Mouse (Mus musculus): ENCODE measurements around the gene Trp53bp2. TPM values are rescaled to one million over a fixed set of nuclear protein-coding genes. Genes with fewer than 3 reads are reported as not detected.

Trp53bp2 gene
- total and polyA plus RNA-seq, 2 experiments from 2014 or later = 11.2 to 20.8 TPM

- no peak for TF ChIP-seq CTCF (IDR thresholded peaks at IDR 0.05; ENCODE audit: low read depth)
- no peaks in the 10 kb centered on the region for H3K27me3 ChIP-seq (ENCODE audit: insufficient read depth, low read length)
- ATAC-seq (0 out of 2 replicates have a peak, but pooled peaks have one; percentile 43), DNase-seq (ENCODE audit: low spot score) (no peak)
- H3K27ac ChIP-seq = no peak overlapping the region
- peaks cover 19% of the 10 kb centered on the region for H3K36me3 ChIP-seq (ENCODE audit: insufficient read depth, low read length)
- H3K4me1 ChIP-seq (ENCODE audit: insufficient read depth, low read length) = 0 out of 2 replicates have a peak, but pooled peaks cover 5% of the 10 kb centered on the region
- no peak overlapping the region for H3K4me2 ChIP-seq (ENCODE audit: low read depth, low read length)
- H3K4me3 ChIP-seq (ENCODE audit: low read length) = no peak overlapping the region
- 75% methylated on average over 10 of the region's 10 CpGs for WGBS
- H3K9ac ChIP-seq (replicated peaks; ENCODE audit: low read length) = no peak overlapping the region
- no peaks in the 10 kb centered on the region for H3K9me3 ChIP-seq (ENCODE audit: low read length)
Measured at GRCm38 (mm10) chr1:182509110-182509797, 100.3 kb downstream of the Trp53bp2 start.

- Histone ChIP-seq H3K4me1 (ENCODE audit: insufficient read depth, low read length) (peaks cover 10% of the 10 kb centered on the region), H3K9me3 (ENCODE audit: low read length) (no peaks in the 10 kb centered on the region), H3K4me2 (ENCODE audit: low read depth, low read length) (no peak overlapping the region), H3K27me3 (ENCODE audit: insufficient read depth, low read length) (no peaks in the 10 kb centered on the region), H3K27ac (no peak overlapping the region), H3K9ac (replicated peaks; ENCODE audit: low read length) (no peak overlapping the region), H3K36me3 (ENCODE audit: insufficient read depth, low read length) (peaks cover 19% of the 10 kb centered on the region), H3K4me3 (ENCODE audit: low read length) (no peak overlapping the region)
- no peak for TF ChIP-seq CTCF (IDR thresholded peaks at IDR 0.05; ENCODE audit: low read depth)
- DNase-seq (ENCODE audit: low spot score) = no peak
- WGBS = 67% methylated on average over 2 of the region's 2 CpGs
- ATAC-seq = no peak
Measured at GRCm38 (mm10) chr1:182511073-182511472, 102.1 kb downstream of the Trp53bp2 start.

GRCm38 (mm10) chr1:182511778-182512177 lies 102.8 kb downstream of the Trp53bp2 start:
- 66% methylated on average over 8 of the region's 8 CpGs for WGBS

More at GRCm38 (mm10) chr1:182511778-182512177, 102.8 kb downstream of the Trp53bp2 start:
- Histone ChIP-seq H3K27me3 (ENCODE audit: insufficient read depth, low read length) (no peaks in the 10 kb centered on the region), H3K4me1 (ENCODE audit: insufficient read depth, low read length) (peaks cover 12% of the 10 kb centered on the region), H3K4me2 (ENCODE audit: low read depth, low read length) (no peak overlapping the region), H3K27ac (no peak overlapping the region), H3K4me3 (ENCODE audit: low read length) (no peak overlapping the region), H3K9me3 (ENCODE audit: low read length) (no peaks in the 10 kb centered on the region), H3K36me3 (ENCODE audit: insufficient read depth, low read length) (peaks cover 19% of the 10 kb centered on the region), H3K9ac (replicated peaks; ENCODE audit: low read length) (no peak overlapping the region)
- no peak for TF ChIP-seq CTCF (IDR thresholded peaks at IDR 0.05; ENCODE audit: low read depth)
- no peak for ATAC-seq
- no peak for DNase-seq (ENCODE audit: low spot score)

Other genes with a start within 250 kb of the Trp53bp2 start
- not detected in 2 replicates for gene Vmn1r1, start 244.7 kb upstream of the Trp53bp2 start, total RNA-seq (2014; rRNA removed)
- not detected in 2 replicates for gene Vmn1r1, start 244.7 kb upstream of the Trp53bp2 start, polyA plus RNA-seq (2015; fragmentation: Nextera tagmentation; extraction: Ambion mirVana)
- gene Degs1, start 126.4 kb upstream of the Trp53bp2 start, total RNA-seq (2014; rRNA removed) = 101 and 107 TPM in 2 replicates
- 134 and 135 TPM in 2 replicates for gene Degs1, start 126.4 kb upstream of the Trp53bp2 start, polyA plus RNA-seq (2015; fragmentation: Nextera tagmentation; extraction: Ambion mirVana)
- gene Fbxo28, start 67.5 kb upstream of the Trp53bp2 start, total RNA-seq (2014; rRNA removed) = 26.0 and 35.0 TPM in 2 replicates
- 14.9 and 15.8 TPM in 2 replicates for gene Fbxo28, start 67.5 kb upstream of the Trp53bp2 start, polyA plus RNA-seq (2015; fragmentation: Nextera tagmentation; extraction: Ambion mirVana)
- gene Capn2, start 108.4 kb downstream of the Trp53bp2 start, total RNA-seq (2014; rRNA removed) = 79.7 and 87.2 TPM in 2 replicates
- 82.2 and 83.7 TPM in 2 replicates for gene Capn2, start 108.4 kb downstream of the Trp53bp2 start, polyA plus RNA-seq (2015; fragmentation: Nextera tagmentation; extraction: Ambion mirVana)
- not detected in 2 replicates for gene Capn8, start 155.8 kb downstream of the Trp53bp2 start, total RNA-seq (2014; rRNA removed)
- not detected in 2 replicates for gene Capn8, start 155.8 kb downstream of the Trp53bp2 start, polyA plus RNA-seq (2015; fragmentation: Nextera tagmentation; extraction: Ambion mirVana)

Data from hindbrain, postnatal 0 days (tissue).